Mouse (Mus musculus): Measurements from ENCODE around the gene Nnmt. TPM values are rescaled to one million over a fixed set of nuclear protein-coding genes. Genes with fewer than 3 reads are reported as not detected.

The Nnmt gene
- 38.9 and 45.9 TPM in 2 replicates for polyA plus RNA-seq (2012; rRNA removed; ENCODE audit: low replicate concordance)

GRCm38 (mm10) chr9:48604939-48605598, at the start of gene Nnmt:
Gene Nnmt, minus strand, starts transcription at chr9:48605153.

Other genes starting within 250 kb of the Nnmt start
- 54.3 and 79.4 TPM in 2 replicates for gene Rexo2, start 124.5 kb downstream of the Nnmt start, polyA plus RNA-seq (2012; rRNA removed; ENCODE audit: low replicate concordance)
- gene Rbm7, start 109.9 kb downstream of the Nnmt start, polyA plus RNA-seq (2012; rRNA removed; ENCODE audit: low replicate concordance), result 15.7 and 34.9 TPM in 2 replicates
- gene Gm5617, start 109.7 kb downstream of the Nnmt start, polyA plus RNA-seq (2012; rRNA removed; ENCODE audit: low replicate concordance), result 102 and 189 TPM in 2 replicates
- 18.0 and 20.4 TPM in 2 replicates for gene Zbtb16, start 231.1 kb upstream of the Nnmt start, polyA plus RNA-seq (2012; rRNA removed; ENCODE audit: low replicate concordance)